Mouse (Mus musculus) midbrain, postnatal 0 days (tissue): ENCODE data around the gene Slc35f4. TPM values are rescaled to one million over a fixed set of nuclear protein-coding genes. Genes with fewer than 3 reads are reported as not detected.

ENCODE experiments used
- ATAC-seq: fragments of 200-750 bp; cut with Nextera tagmentation; 2 replicates; pipeline ENCODE4 v1.8.0; 2017; ENCODE audit warnings: moderate number of reproducible peaks, mild to moderate bottlenecking, moderate TSS enrichment, moderate library complexity; ENCODE audit not compliant: low FRiP score
- DNase-seq: peaks from one replicate; pipeline ENCODE4 v3.0.0-alpha.2; 2015; ENCODE audit warnings: low spot score
- H3K27ac ChIP-seq: fragments of 300-500 bp; sonication (generic); 2 replicates; pipeline ENCODE4 v1.5.1; 2014; ENCODE audit warnings: low read depth, mild to moderate bottlenecking, low read length, mixed read lengths
- H3K27me3 ChIP-seq: fragments of 300-500 bp; sonication (generic); 2 replicates; pipeline ENCODE4 v1.6.1; 2014; ENCODE audit warnings: low read length, control low read depth, mixed read lengths; ENCODE audit not compliant: insufficient read depth
- H3K36me3 ChIP-seq: fragments of 300-500 bp; sonication (generic); 2 replicates; pipeline ENCODE4 v1.6.1; 2014; ENCODE audit warnings: low read length, control low read depth, mixed read lengths; ENCODE audit not compliant: insufficient read depth
- H3K4me1 ChIP-seq: fragments of 300-500 bp; sonication (generic); 2 replicates; pipeline ENCODE4 v1.6.1; 2014; ENCODE audit warnings: mild to moderate bottlenecking, control low read depth, antibody characterized with exemption, low read length, mixed read lengths; ENCODE audit not compliant: insufficient read depth
- H3K4me2 ChIP-seq: fragments of 300-500 bp; sonication (generic); 2 replicates; pipeline ENCODE4 v1.6.1; 2014; ENCODE audit warnings: low read depth, mild to moderate bottlenecking, low read length, mixed read lengths; ENCODE audit not compliant: poor library complexity, severe bottlenecking
- H3K4me3 ChIP-seq: fragments of 300-500 bp; sonication (generic); 2 replicates; pipeline ENCODE4 v1.5.1; 2014; ENCODE audit warnings: low read depth, mild to moderate bottlenecking, low read length, moderate library complexity
- H3K9ac ChIP-seq: fragments of 300-500 bp; sonication (generic); replicated peaks from 2 replicates; pipeline ENCODE4 v1.6.1; 2014; ENCODE audit warnings: mild to moderate bottlenecking, low read length, moderate library complexity, mixed read lengths; ENCODE audit not compliant: poor library complexity, severe bottlenecking
- H3K9me3 ChIP-seq: fragments of 300-500 bp; sonication (generic); 2 replicates; pipeline ENCODE4 v1.6.1; 2016; ENCODE audit warnings: low read length, control low read depth
- CTCF ChIP-seq: IDR thresholded peaks from 2 replicates; pipeline ENCODE4 v1.5.1; 2016; ENCODE audit warnings: antibody characterized with exemption, mild to moderate bottlenecking
- WGBS: fragments of 180-500 bp; shearing (Covaris S2); extraction: QIAGEN DNeasy Blood & Tissue Kit; methylation state at CpG from one replicate; pipeline ENCODE4 v1.1.7; 2014; 5-methylcytosine and 5-hydroxymethylcytosine counted together
- polyA plus RNA-seq: library from polyadenylated mRNA; unstranded; fragments of >200 nt; fragmentation: Nextera tagmentation; extraction: Ambion mirVana; gene quantifications from 2 replicates; pipeline ENCODE4 v1.2.1, GENCODE M21; 2015
- total RNA-seq: library from RNA; depleted of rRNA; stranded (reverse); fragments of >200 nt; gene quantifications from 2 replicates; pipeline ENCODE4 v1.2.3, GENCODE M21; 2014

The Slc35f4 gene
- total and polyA plus RNA-seq, 2 experiments from 2014 or later = 25.6 to 26.1 TPM

DNA sequence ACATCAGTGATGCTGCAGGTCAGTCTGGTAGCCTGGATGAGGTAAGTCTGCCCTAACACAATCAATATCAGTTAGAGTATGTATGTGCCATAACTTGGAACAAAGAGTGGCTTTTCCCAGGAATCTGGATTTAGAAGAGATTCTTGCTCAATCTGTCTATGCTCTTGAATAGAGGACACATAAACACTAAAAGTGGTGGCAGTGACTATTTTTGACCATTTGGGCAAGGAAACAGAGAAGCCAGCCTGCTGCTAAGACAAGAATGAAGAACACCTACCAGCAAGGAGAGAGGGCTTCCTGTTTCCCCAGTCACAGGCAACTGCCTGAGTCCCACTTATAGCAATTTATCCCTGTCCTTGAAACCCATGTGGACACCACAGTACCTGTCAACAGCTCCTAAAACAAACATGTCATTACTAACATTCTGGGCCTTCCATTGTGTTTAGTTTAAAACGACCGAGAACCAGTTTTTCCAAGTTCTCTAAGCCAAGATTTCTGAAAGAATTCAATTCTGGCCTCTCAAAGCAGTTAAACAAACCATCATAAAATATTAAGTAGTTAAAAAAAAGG lies 10.7 kb downstream of the Slc35f4 start:
- H3K4me1 ChIP-seq = no peaks in the 10 kb centered on the region
- DNase-seq (no peak), ATAC-seq (no peak)
- no peaks in the 10 kb centered on the region for H3K27me3 ChIP-seq
- H3K9me3 ChIP-seq = no peaks in the 10 kb centered on the region
- TF ChIP-seq CTCF = no peak
- H3K9ac ChIP-seq = no peak overlapping the region
- no peak overlapping the region for H3K4me2 ChIP-seq
- no peaks in the 10 kb centered on the region for H3K36me3 ChIP-seq
- no peak overlapping the region for H3K4me3 ChIP-seq
- H3K27ac ChIP-seq = no peak overlapping the region
- 89% methylated on average over 2 of the region's 2 CpGs for WGBS

DNA sequence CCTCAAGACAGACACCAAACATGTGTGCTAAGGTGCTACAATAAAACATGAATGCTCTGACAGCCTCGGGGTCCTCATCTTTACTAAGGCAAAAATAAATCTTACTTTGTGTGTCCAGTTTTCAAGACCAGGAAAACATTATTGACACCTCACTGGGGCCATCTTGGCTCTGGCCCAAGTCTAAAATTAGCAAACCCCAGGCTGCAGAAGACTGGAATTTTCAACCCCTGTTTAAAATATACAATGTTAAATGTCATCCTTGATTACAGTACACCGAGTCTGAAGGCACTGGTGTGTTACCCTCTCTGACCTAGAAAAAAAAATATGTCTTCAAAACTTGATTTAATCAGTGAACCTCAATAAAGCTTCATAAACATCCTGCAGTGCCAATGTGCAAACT lies 11.7 kb downstream of the Slc35f4 start:
- 62% methylated on average over 2 of the region's 2 CpGs for whole genome bisulfite sequencing
- DNase-seq (no peak), ATAC-seq (no peak)
- no peaks in the 10 kb centered on the region for H3K27me3 ChIP-seq
- no peak overlapping the region for H3K9ac ChIP-seq
- H3K4me3 ChIP-seq = no peak overlapping the region
- H3K36me3 ChIP-seq = no peaks in the 10 kb centered on the region
- H3K9me3 ChIP-seq = no peaks in the 10 kb centered on the region
- no peaks in the 10 kb centered on the region for H3K4me1 ChIP-seq
- no peak overlapping the region for H3K4me2 ChIP-seq
- TF ChIP-seq CTCF = no peak
- H3K27ac ChIP-seq = no peak overlapping the region

DNA sequence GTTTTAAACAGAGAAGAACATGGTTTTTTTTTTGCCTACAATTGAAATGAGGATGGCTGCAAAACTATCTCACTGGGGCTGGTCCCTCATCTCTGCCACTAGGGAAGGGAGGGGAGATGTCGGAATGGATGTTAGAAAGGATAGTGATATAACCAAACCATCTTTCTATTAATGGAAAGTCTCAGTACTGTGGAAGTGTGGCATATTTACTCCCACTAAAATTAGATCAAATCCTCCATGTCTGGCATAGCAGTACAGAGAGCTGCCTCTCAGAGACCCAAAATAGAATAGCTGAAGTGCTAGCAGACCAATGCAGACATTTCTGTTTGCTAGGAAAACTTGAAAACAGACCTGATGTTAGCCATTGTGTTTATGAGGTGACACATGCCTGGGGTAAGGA lies 30.7 kb downstream of the Slc35f4 start:
- Histone ChIP-seq H3K27ac (no peak overlapping the region), H3K4me1 (no peaks in the 10 kb centered on the region), H3K27me3 (no peaks in the 10 kb centered on the region), H3K36me3 (no peaks in the 10 kb centered on the region), H3K9me3 (no peaks in the 10 kb centered on the region), H3K4me2 (no peak overlapping the region), H3K4me3 (no peak overlapping the region), H3K9ac (no peak overlapping the region)
- TF ChIP-seq CTCF = no peak
- no peak for ATAC-seq
- WGBS = 91% methylated on average over 1 of the region's 1 CpGs
- no peak for DNase-seq

- no peak overlapping the region for H3K4me3 ChIP-seq
- no peak overlapping the region for H3K4me2 ChIP-seq
- no peak for TF ChIP-seq CTCF
- ATAC-seq (no peak), DNase-seq (peak; percentile 19)
- no peak overlapping the region for H3K27ac ChIP-seq
- H3K27me3 ChIP-seq = no peaks in the 10 kb centered on the region
- no peaks in the 10 kb centered on the region for H3K4me1 ChIP-seq
- no peak overlapping the region for H3K9ac ChIP-seq
- H3K36me3 ChIP-seq = no peaks in the 10 kb centered on the region
- WGBS = 43% methylated on average over 1 of the region's 1 CpGs
- no peaks in the 10 kb centered on the region for H3K9me3 ChIP-seq
These were observed 32.1 kb downstream of the Slc35f4 start for GRCm38 (mm10) chr14:49493793-49494192.

- Histone ChIP-seq H3K4me3 (no peak overlapping the region), H3K36me3 (no peaks in the 10 kb centered on the region), H3K27me3 (no peaks in the 10 kb centered on the region), H3K9me3 (no peaks in the 10 kb centered on the region), H3K9ac (no peak overlapping the region), H3K4me1 (no peaks in the 10 kb centered on the region), H3K4me2 (no peak overlapping the region), H3K27ac (no peak overlapping the region)
- ATAC-seq (no peak), DNase-seq (no peak)
- TF ChIP-seq CTCF = no peak
- WGBS = 72% methylated on average over 3 of the region's 3 CpGs
These were observed 33.3 kb downstream of the Slc35f4 start for GRCm38 (mm10) chr14:49492506-49492905.

DNA sequence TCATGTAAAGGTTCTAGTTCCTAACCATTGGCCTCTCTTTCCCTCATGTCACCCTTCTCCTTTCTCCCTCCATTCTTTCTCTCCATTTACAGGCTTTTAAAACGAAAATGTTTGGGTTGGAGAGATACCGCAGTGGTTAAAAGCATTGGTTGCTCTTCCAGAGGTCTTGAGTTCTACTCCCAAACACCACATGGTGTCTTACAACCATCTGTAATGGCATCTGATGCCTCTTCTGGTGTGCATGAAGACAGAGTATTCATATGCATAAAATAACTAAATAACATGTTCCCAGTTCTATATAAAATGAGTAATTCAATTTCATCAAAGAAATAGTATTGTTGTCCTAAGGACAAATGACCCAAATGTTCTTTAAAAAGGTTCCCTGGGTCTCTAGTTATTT lies 49.2 kb downstream of the Slc35f4 start:
- Histone ChIP-seq H3K27ac (no peak overlapping the region), H3K4me2 (no peak overlapping the region), H3K36me3 (no peaks in the 10 kb centered on the region), H3K4me3 (no peak overlapping the region), H3K4me1 (no peaks in the 10 kb centered on the region), H3K27me3 (no peaks in the 10 kb centered on the region), H3K9me3 (no peaks in the 10 kb centered on the region), H3K9ac (no peak overlapping the region)
- DNase-seq (no peak), ATAC-seq (no peak)
- WGBS = 82% methylated on average over 2 of the region's 2 CpGs
- no peak for TF ChIP-seq CTCF
